Mouse (Mus musculus): ENCODE results near the gene Galk2. TPM values are rescaled to one million over a fixed set of nuclear protein-coding genes. Genes with fewer than 3 reads are reported as not detected.

Galk2 gene
- polyA plus RNA-seq, 1 experiment from 2014 or later = 41.4 TPM

- no peak for DNase-seq (ENCODE audit: low spot score)
These were observed 42.0 kb downstream of the Galk2 start for GRCm38 (mm10) chr2:125900797-125901410.

- no peak for DNase-seq (ENCODE audit: low spot score)
These were observed 42.5 kb downstream of the Galk2 start for GRCm38 (mm10) chr2:125901426-125901825.

GRCm38 (mm10) chr2:125906407-125907066 is 47.6 kb downstream of the Galk2 start:
- no peak for DNase-seq (ENCODE audit: low spot score)

GRCm38 (mm10) chr2:125907580-125908255 is 48.8 kb downstream of the Galk2 start:
- DNase-seq (ENCODE audit: low spot score) = no peak

GRCm38 (mm10) chr2:125914167-125914566 is 55.3 kb downstream of the Galk2 start:
- no peak for DNase-seq (ENCODE audit: low spot score)

GRCm38 (mm10) chr2:125914713-125915112 is 55.8 kb downstream of the Galk2 start:
- DNase-seq (ENCODE audit: low spot score) = no peak

- no peak for DNase-seq (ENCODE audit: low spot score)
These were observed 57.9 kb downstream of the Galk2 start for GRCm38 (mm10) chr2:125916652-125917296.

- DNase-seq (ENCODE audit: low spot score) = no peak
These were observed 58.4 kb downstream of the Galk2 start for GRCm38 (mm10) chr2:125917297-125917679.

- no peak for DNase-seq (ENCODE audit: low spot score)
These were observed 62.4 kb downstream of the Galk2 start for GRCm38 (mm10) chr2:125921273-125921672.

- no peak for DNase-seq (ENCODE audit: low spot score)
These were observed 63.2 kb downstream of the Galk2 start for GRCm38 (mm10) chr2:125922149-125922548.

- no peak for DNase-seq (ENCODE audit: low spot score)
These were observed 64.0 kb downstream of the Galk2 start for GRCm38 (mm10) chr2:125922877-125923276.

GRCm38 (mm10) chr2:125923346-125923745 is 64.4 kb downstream of the Galk2 start:
- no peak for DNase-seq (ENCODE audit: low spot score)

- no peak for DNase-seq (ENCODE audit: low spot score)
These were observed 65.6 kb downstream of the Galk2 start for GRCm38 (mm10) chr2:125924554-125924953.

GRCm38 (mm10) chr2:125925081-125925480 is 66.2 kb downstream of the Galk2 start:
- no peak for DNase-seq (ENCODE audit: low spot score)

GRCm38 (mm10) chr2:125929396-125929795 is 70.5 kb downstream of the Galk2 start:
- no peak for DNase-seq (ENCODE audit: low spot score)

GRCm38 (mm10) chr2:125929872-125930271 is 71.0 kb downstream of the Galk2 start:
- no peak for DNase-seq (ENCODE audit: low spot score)

- no peak for DNase-seq (ENCODE audit: low spot score)
These were observed 72.3 kb downstream of the Galk2 start for GRCm38 (mm10) chr2:125931193-125931592.

GRCm38 (mm10) chr2:125932734-125933133 is 73.8 kb downstream of the Galk2 start:
- no peak for DNase-seq (ENCODE audit: low spot score)

- no peak for DNase-seq (ENCODE audit: low spot score)
These were observed 75.1 kb downstream of the Galk2 start for GRCm38 (mm10) chr2:125933977-125934376.

- DNase-seq (ENCODE audit: low spot score) = no peak
These were observed 77.5 kb downstream of the Galk2 start for GRCm38 (mm10) chr2:125936396-125936795.

- DNase-seq (ENCODE audit: low spot score) = no peak
These were observed 80.2 kb downstream of the Galk2 start for GRCm38 (mm10) chr2:125938993-125939642.
